Mouse (Mus musculus) testis, adult 2 months (tissue): ENCODE measurements at regions not wholly inside any gene's neighbourhood (a gene's known extent, or its start where the extent isn't known, plus 50 kb on each side); places are given as distances from the start of the nearest gene placed in this dataset.

ENCODE experiments used
- CTCF ChIP-seq: fragments of 200-500 bp; IDR thresholded peaks from 2 replicates; pipeline ENCODE4 v1.5.1; 2012; ENCODE audit warnings: low read depth, mild to moderate bottlenecking, inconsistent platforms, low read length, moderate library complexity; ENCODE audit not compliant: control insufficient read depth, insufficient read depth, insufficient replicate concordance
- POLR2A ChIP-seq: fragments of 200-500 bp; IDR thresholded peaks from 2 replicates; pipeline ENCODE4 v1.6.1; 2012; ENCODE audit warnings: low read depth, mild to moderate bottlenecking, inconsistent platforms, low read length, moderate library complexity; ENCODE audit not compliant: control insufficient read depth

DNA sequence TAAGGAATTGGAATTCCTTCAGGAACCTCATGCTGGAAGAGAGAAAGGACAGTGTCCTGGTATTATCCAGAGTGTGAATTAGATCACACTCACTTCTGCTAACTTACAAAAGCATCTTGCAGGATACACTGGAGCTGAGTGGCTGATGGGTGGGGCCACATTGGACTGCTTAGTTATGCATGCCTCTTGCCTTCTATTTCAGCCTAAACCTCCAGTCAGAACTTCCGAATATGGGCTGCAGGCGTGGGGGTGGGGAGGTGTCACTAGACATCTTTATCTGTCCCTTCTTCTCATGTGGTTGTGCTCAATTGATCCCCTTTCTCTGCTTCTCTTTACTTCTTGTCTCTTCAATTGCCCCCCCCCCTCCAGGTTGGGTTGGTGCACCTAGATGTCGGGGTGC, 279.5 kb downstream of the Cd83 start:
- TF ChIP-seq CTCF (no peak), POLR2A (no peak)
